ENCODE assay signal across 26 mouse cellular contexts in genomic region chr15:82181131-82181530, GRCm38 (mm10). TPM values are rescaled to one million over a fixed set of nuclear protein-coding genes. Genes with fewer than 3 reads are reported as not detected.
DNase-seq lines count a peak whose midpoint lies in the region; ATAC-seq lines count a peak whose summit lies in the region.
"Had no signal": no experiment of that assay in that cellular context is flagged by ENCODE, and none has a peak within 500 bp of the region (broad histone marks: within the 10 kb centered on the region; RNA-seq: fewer than 3 reads in every experiment).

No protein-coding gene starts in this region.

- H3K36me3 ChIP-seq in heart, embryonic 13.5 days = peaks cover 93% of the 10 kb centered on the region
- peaks cover 94% of the 10 kb centered on the region for H3K36me3 ChIP-seq in liver, embryonic 13.5 days
- H3K36me3 ChIP-seq in kidney, embryonic 14.5 days (ENCODE audit: control insufficient read depth, insufficient read depth, low read length) = peaks cover 95% of the 10 kb centered on the region

- H3K4me1 ChIP-seq in heart, embryonic 13.5 days = peaks cover 55% of the 10 kb centered on the region
- peaks cover 41% of the 10 kb centered on the region for H3K4me1 ChIP-seq in liver, embryonic 13.5 days (replicated peaks)
- peaks cover 9% of the 10 kb centered on the region for H3K4me1 ChIP-seq in kidney, embryonic 14.5 days (ENCODE audit: control insufficient read depth, insufficient read depth, low read length)
- H3K4me1 ChIP-seq: embryonic facial prominence, embryonic 12.5 days; limb, embryonic 13.5 days; lung, embryonic 15.5 days; midbrain, embryonic 12.5 days; neural tube, embryonic 12.5 days had no signal

- H3K9me3 ChIP-seq in heart, embryonic 13.5 days = peaks cover 7% of the 10 kb centered on the region; the same call in 1 of the 2 replicates
- H3K9me3 ChIP-seq in liver, embryonic 13.5 days (replicated peaks) = peaks cover 9% of the 10 kb centered on the region
- peaks cover 6% of the 10 kb centered on the region; the same call in 1 of the 2 replicates for H3K9me3 ChIP-seq in kidney, embryonic 14.5 days (ENCODE audit: control insufficient read depth, low read length)
- H3K9me3 ChIP-seq: lung, embryonic 15.5 days had no signal

- 37% methylated on average over 5 of the region's 5 CpGs for WGBS in heart, embryonic 13.5 days
- WGBS in liver, embryonic 13.5 days (ENCODE audit: insufficient replicate concordance) = 86% methylated on average over 5 of the region's 5 CpGs
- 93% methylated on average over 5 of the region's 5 CpGs for WGBS in kidney, embryonic 14.5 days

- peak overlapping the region; percentile 73 for H3K27ac ChIP-seq in heart, embryonic 13.5 days (replicated peaks)
- H3K27ac ChIP-seq in liver, embryonic 13.5 days = peak overlapping the region; percentile 58
- no peak overlapping the region for H3K27ac ChIP-seq in kidney, embryonic 14.5 days (ENCODE audit: low read depth, low read length)
- H3K27ac ChIP-seq: embryonic facial prominence, embryonic 12.5 days; layer of hippocampus, adult 2 months; left cerebral cortex, adult 2 months; limb, embryonic 13.5 days; lung, embryonic 15.5 days; macrophage; midbrain, embryonic 12.5 days; neural tube, embryonic 12.5 days; stomach, postnatal 0 days had no signal

- H3K4me2 ChIP-seq in heart, embryonic 13.5 days = no peak overlapping the region
- H3K4me2 ChIP-seq in liver, embryonic 13.5 days = no peak overlapping the region
- H3K4me2 ChIP-seq in kidney, embryonic 14.5 days (replicated peaks; ENCODE audit: low read depth, low read length) = no peak overlapping the region
- H3K4me2 ChIP-seq: embryonic facial prominence, embryonic 12.5 days; limb, embryonic 13.5 days; lung, embryonic 15.5 days; midbrain, embryonic 12.5 days; neural tube, embryonic 12.5 days had no signal

- no peak overlapping the region for H3K4me3 ChIP-seq in heart, embryonic 13.5 days
- no peak overlapping the region for H3K4me3 ChIP-seq in liver, embryonic 13.5 days (replicated peaks)
- H3K4me3 ChIP-seq in kidney, embryonic 14.5 days (ENCODE audit: low read length) = no peak overlapping the region
- H3K4me3 ChIP-seq: embryonic facial prominence, embryonic 12.5 days; layer of hippocampus, adult 2 months; left cerebral cortex, adult 2 months; limb, embryonic 13.5 days; lung, embryonic 15.5 days; midbrain, embryonic 12.5 days; neural tube, embryonic 12.5 days had no signal

- no peak for ATAC-seq in heart, embryonic 13.5 days (ENCODE audit: extremely low read depth, insufficient number of reproducible peaks, low FRiP score, low TSS enrichment)
- ATAC-seq in liver, embryonic 13.5 days (ENCODE audit: low read depth) = no peak
- ATAC-seq in erythroid progenitor cell, adult 5-6 weeks (replicated peaks; ENCODE audit: low FRiP score, poor library complexity, severe bottlenecking) = peak; percentile 39
- ATAC-seq in kidney, embryonic 14.5 days (ENCODE audit: low FRiP score, low TSS enrichment) = no peak
- ATAC-seq: activated CD4-positive, CD25-positive, alpha-beta regulatory T cell, adult 4 months; forebrain, postnatal 0 days had no signal

- no peak overlapping the region for H3K9ac ChIP-seq in heart, embryonic 13.5 days
- H3K9ac ChIP-seq in liver, embryonic 13.5 days = no peak overlapping the region
- H3K9ac ChIP-seq in kidney, embryonic 14.5 days (ENCODE audit: low read depth, low read length) = no peak overlapping the region
- H3K9ac ChIP-seq: embryonic facial prominence, embryonic 12.5 days; forebrain, postnatal 0 days; limb, embryonic 13.5 days; lung, embryonic 15.5 days; midbrain, embryonic 12.5 days; neural tube, embryonic 12.5 days had no signal

- H3K27me3 ChIP-seq in heart, embryonic 13.5 days (replicated peaks) = 0 out of 2 replicates have a peak, but pooled peaks cover 11% of the 10 kb centered on the region
- no peaks in the 10 kb centered on the region for H3K27me3 ChIP-seq in liver, embryonic 13.5 days
- H3K27me3 ChIP-seq in kidney, embryonic 14.5 days (ENCODE audit: control insufficient read depth, insufficient read depth, low read length) = no peaks in the 10 kb centered on the region
- H3K27me3 ChIP-seq: embryonic facial prominence, embryonic 12.5 days; limb, embryonic 13.5 days; lung, embryonic 15.5 days; midbrain, embryonic 12.5 days; neural tube, embryonic 12.5 days had no signal

- DNase-seq in heart, adult 8-10 months (ENCODE audit: low spot score) = no peak
- DNase-seq in liver, embryonic 13.5 days = no peak
- no peak for DNase-seq in liver
- no peak for DNase-seq in layer of hippocampus, postnatal 36 days
- DNase-seq: adrenal gland, postnatal 10 days; cerebellum, postnatal 10 days; forebrain, postnatal 0 days; gastrocnemius, postnatal 36 days; heart, postnatal 10 days; kidney, adult 18-20 months; kidney, postnatal 14 days; right cerebral cortex, postnatal 4 days had no signal

RNA-seq across cellular contexts. Expression of gene Shisa8, which starts 31.5 kb away (rescaled TPM):
- polyA plus RNA-seq in heart, embryonic 13.5 days (2015; fragmentation: Nextera tagmentation; extraction: Ambion mirVana) = 0.17 and 0.21 TPM in 2 replicates
- under 1 TPM in 1 of 4 experiments, not detected in 3; 0.26 TPM for total RNA-seq in heart, adult 8-10 months (2022)
- 0.08 and 0.10 TPM in 2 replicates for polyA plus RNA-seq in liver, embryonic 13.5 days (2015; fragmentation: Nextera tagmentation; extraction: Ambion mirVana)
- not detected in 2 replicates for total RNA-seq in erythroid progenitor cell, adult 5-6 weeks (2015; ENCODE audit: low replicate concordance)
- not detected in 2 replicates for total RNA-seq in erythroid progenitor cell, adult 5-6 weeks (2017; ENCODE audit: low replicate concordance)
- total RNA-seq in layer of hippocampus, postnatal 36 days (2021) = under 1 TPM; 0.72 to 0.76 TPM
- 0.80 and 1.1 TPM in 2 replicates for polyA plus RNA-seq in kidney, embryonic 14.5 days (2014; fragmentation: Nextera tagmentation; extraction: Ambion mirVana)
- total RNA-seq: gastrocnemius, postnatal 36 days; monocyte, adult 5-6 weeks had no signal
- polyA plus RNA-seq: activated CD4-positive, CD25-positive, alpha-beta regulatory T cell, adult 4 months; macrophage had no signal

RNA-seq across cellular contexts. Expression of gene Srebf2, which starts 34.1 kb away (rescaled TPM):
- 89.4 and 92.6 TPM in 2 replicates for polyA plus RNA-seq in heart, embryonic 13.5 days (2015; fragmentation: Nextera tagmentation; extraction: Ambion mirVana)
- total RNA-seq in heart, adult 8-10 months (2022) = 10 to 100 TPM; 20.0 to 25.1 (median 21.6) TPM
- 64.2 and 70.2 TPM in 2 replicates for polyA plus RNA-seq in liver, embryonic 13.5 days (2015; fragmentation: Nextera tagmentation; extraction: Ambion mirVana)
- 40.7 and 42.9 TPM in 2 replicates for total RNA-seq in erythroid progenitor cell, adult 5-6 weeks (2015; ENCODE audit: low replicate concordance)
- total RNA-seq in erythroid progenitor cell, adult 5-6 weeks (2017; ENCODE audit: low replicate concordance) = 36.2 and 43.0 TPM in 2 replicates
- total RNA-seq in layer of hippocampus, postnatal 36 days (2021) = 100 to 1,000 TPM; 156 to 167 TPM
- polyA plus RNA-seq in kidney, embryonic 14.5 days (2014; fragmentation: Nextera tagmentation; extraction: Ambion mirVana) = 76.9 and 114 TPM in 2 replicates

RNA-seq across cellular contexts. Expression of gene Tnfrsf13c, which starts 43.0 kb away (rescaled TPM):
- polyA plus RNA-seq in heart, embryonic 13.5 days (2015; fragmentation: Nextera tagmentation; extraction: Ambion mirVana) = 0.15 TPM in 1 of 2 replicates, not detected in the other
- total RNA-seq in heart, adult 8-10 months (2022) = under 1 TPM in 1 of 4 experiments, not detected in 3; 0.26 TPM
- 0.38 and 0.87 TPM in 2 replicates for polyA plus RNA-seq in liver, embryonic 13.5 days (2015; fragmentation: Nextera tagmentation; extraction: Ambion mirVana)
- 13.4 and 15.5 TPM in 2 replicates for total RNA-seq in erythroid progenitor cell, adult 5-6 weeks (2015; ENCODE audit: low replicate concordance)
- total RNA-seq in erythroid progenitor cell, adult 5-6 weeks (2017; ENCODE audit: low replicate concordance) = 6.7 and 11.9 TPM in 2 replicates
- total RNA-seq in layer of hippocampus, postnatal 36 days (2021) = under 1 TPM; 0.30 to 0.62 TPM
- 0.12 and 0.13 TPM in 2 replicates for polyA plus RNA-seq in kidney, embryonic 14.5 days (2014; fragmentation: Nextera tagmentation; extraction: Ambion mirVana)
- total RNA-seq: gastrocnemius, postnatal 36 days had no signal
- polyA plus RNA-seq: midbrain, embryonic 12.5 days; stomach, postnatal 0 days had no signal

RNA-seq across cellular contexts. Expression of gene Ccdc134, which starts 53.4 kb away (rescaled TPM):
- polyA plus RNA-seq in heart, embryonic 13.5 days (2015; fragmentation: Nextera tagmentation; extraction: Ambion mirVana) = 9.0 and 9.6 TPM in 2 replicates
- total RNA-seq in heart, adult 8-10 months (2022) = 1 to 10 TPM; 3.5 to 4.5 (median 4.2) TPM
- 8.2 and 9.9 TPM in 2 replicates for polyA plus RNA-seq in liver, embryonic 13.5 days (2015; fragmentation: Nextera tagmentation; extraction: Ambion mirVana)
- 2.9 and 12.6 TPM in 2 replicates for total RNA-seq in erythroid progenitor cell, adult 5-6 weeks (2015; ENCODE audit: low replicate concordance)
- 5.5 and 5.8 TPM in 2 replicates for total RNA-seq in erythroid progenitor cell, adult 5-6 weeks (2017; ENCODE audit: low replicate concordance)
- 10 to 100 TPM; 11.5 to 15.3 TPM for total RNA-seq in layer of hippocampus, postnatal 36 days (2021)
- polyA plus RNA-seq in kidney, embryonic 14.5 days (2014; fragmentation: Nextera tagmentation; extraction: Ambion mirVana) = 12.8 and 19.6 TPM in 2 replicates

Comparison
In these comparisons a context has a peak if more than half of its experiments do, and no peak if none do; other contexts are left out.
1. RNA of gene Tnfrsf13c, which starts 43.0 kb away (total RNA-seq): 6.7 to 15.5 TPM in erythroid progenitor cell, adult 5-6 weeks; 0.30 to 0.62 TPM in layer of hippocampus, postnatal 36 days and 0.26 TPM in heart, adult 8-10 months; every median in the first group is over 4 times any median in the second.